Mouse (Mus musculus): ENCODE measurements around the gene 1600014C10Rik.

- no peak for TF ChIP-seq MAFK (IDR thresholded peaks at IDR 0.05; ENCODE audit: insufficient read depth, low read depth, low read length)
- no peak for TF ChIP-seq CHD2 (IDR thresholded peaks at IDR 0.05; ENCODE audit: low read depth, low read length)
- no peak for TF ChIP-seq ZNF384 (IDR thresholded peaks at IDR 0.05; ENCODE audit: low read depth, low read length)
Measured at GRCm38 (mm10) chr7:38152571-38152970, 30.4 kb upstream of the 1600014C10Rik start.

All from ES-E14 (cell line).